Mouse (Mus musculus) urinary bladder, postnatal 4 days (tissue): Measurements from ENCODE around the gene Lrsam1.

Source experiments
- DNase-seq, 2 experiments: peaks; one replicate each; pipeline ENCODE4 v3.0.0; 2021 to 2022; ENCODE audit warnings: low spot score in 2 of 2

Gene Lrsam1

GRCm38 (mm10) chr2:32926330-32927075 lies 34.9 kb downstream of the Lrsam1 start:
- DNase-seq, result no peak

DNA sequence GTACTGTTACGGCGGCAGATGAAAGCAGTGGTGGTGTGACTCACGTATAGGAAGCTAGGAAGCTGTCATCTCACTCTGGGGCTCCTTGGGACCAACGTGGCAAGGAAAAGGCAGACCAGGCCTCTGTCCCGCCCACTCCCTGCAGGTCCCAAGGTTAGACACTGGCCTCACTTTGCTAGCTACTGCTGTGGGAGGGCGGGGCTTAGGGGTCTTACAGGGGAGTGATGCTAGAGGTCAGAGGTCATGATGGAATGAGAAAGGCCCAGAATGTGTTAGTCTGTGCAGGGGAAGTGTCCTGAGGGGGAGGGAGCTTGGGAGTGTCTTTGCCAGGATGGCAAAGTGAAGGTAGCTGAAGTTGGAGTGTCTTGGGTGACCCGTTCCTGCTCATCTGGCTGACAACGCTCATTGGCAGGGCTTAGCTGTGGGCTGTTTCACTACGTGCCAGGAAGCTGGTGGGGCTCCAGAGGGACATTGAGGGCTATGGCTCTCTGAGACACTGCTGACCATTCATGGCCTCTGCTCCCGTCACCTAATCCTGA lies 37.0 kb downstream of the Lrsam1 start:
- DNase-seq, result no peak

- no peak for DNase-seq
Measured at GRCm38 (mm10) chr2:32923551-32924250, 37.7 kb downstream of the Lrsam1 start.

DNA sequence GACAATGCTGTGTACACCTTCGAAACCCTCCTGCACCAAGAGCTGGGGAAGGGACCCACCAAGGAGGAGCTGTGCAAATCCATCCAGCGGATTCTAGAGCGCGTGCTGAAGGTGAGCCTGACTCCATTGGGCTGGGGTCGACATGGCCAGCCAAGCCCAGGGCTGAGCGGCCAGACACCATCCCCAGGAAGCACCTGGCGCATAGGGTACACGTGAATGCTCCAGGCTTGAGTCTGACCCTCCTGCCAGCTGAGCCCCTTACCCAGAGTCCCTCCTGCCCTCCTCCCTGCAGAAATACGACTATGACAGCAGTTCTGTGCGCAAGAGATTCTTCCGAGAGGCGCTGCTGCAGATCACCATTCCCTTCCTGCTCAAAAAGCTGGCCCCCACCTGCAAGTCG lies 38.9 kb downstream of the Lrsam1 start:
- DNase-seq, result no peak

- no peak for DNase-seq
Measured at GRCm38 (mm10) chr2:32921801-32922380, 39.5 kb downstream of the Lrsam1 start.

GRCm38 (mm10) chr2:32921235-32921634 lies 40.2 kb downstream of the Lrsam1 start:
- no peak for DNase-seq

- DNase-seq, result no peak
Measured at GRCm38 (mm10) chr2:32918391-32918790, 43.0 kb downstream of the Lrsam1 start.

- no peak for DNase-seq
Measured at GRCm38 (mm10) chr2:32917526-32917925, 43.9 kb downstream of the Lrsam1 start.

- peak; percentile 70 to 75 for DNase-seq
Measured at GRCm38 (mm10) chr2:32914896-32915295, 46.5 kb downstream of the Lrsam1 start.

DNA sequence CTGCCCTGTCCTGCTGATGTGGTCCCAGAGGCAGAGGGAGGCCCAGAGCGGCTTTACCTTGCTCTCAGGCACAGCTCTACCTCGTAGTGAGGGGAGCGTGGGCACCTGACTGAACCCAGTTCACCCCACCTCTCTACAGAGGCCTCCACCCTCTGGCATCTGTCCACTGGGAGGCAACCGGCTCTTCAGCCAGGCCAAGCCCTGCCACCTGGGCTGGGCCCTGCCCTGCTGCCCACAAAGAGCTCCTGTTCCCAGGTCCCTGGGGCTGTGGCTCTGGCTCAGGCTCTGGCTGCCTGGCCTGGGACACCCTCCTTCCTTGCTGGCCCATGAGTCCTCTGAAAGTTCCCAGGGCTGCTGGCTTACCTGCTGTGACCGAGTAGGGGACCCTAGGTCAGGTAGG lies 47.1 kb downstream of the Lrsam1 start:
- no peak for DNase-seq

DNA sequence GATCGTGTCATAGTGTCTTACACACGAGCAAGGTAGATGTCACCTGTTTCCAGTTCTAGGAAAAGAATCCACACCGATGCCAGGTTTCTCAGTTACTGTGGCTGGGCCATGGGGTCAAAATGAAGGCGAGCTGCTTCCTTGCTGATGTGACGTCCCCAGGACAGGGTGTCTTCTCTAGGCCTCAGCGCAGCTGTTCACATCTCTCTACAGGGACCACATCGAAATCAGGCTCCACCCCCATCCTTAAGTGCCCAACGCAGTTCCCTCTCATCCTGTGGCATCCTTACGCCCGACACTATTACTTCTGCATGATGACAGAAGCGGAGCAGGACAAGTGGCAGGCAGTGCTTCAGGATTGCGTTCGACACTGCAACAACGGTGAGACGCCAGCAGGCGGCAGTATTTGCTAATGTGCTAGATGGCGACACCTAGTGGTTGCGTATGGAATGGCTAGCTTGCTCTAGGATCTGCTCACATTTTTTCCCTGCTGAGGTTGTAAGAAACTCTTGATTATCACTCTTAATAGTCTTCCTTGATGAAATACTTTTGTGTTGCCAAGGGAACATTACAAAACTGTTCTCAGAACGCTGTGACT lies 49.1 kb downstream of the Lrsam1 start:
- DNase-seq, result peak; percentile 72 to 82

GRCm38 (mm10) chr2:32911639-32912182 lies 49.7 kb downstream of the Lrsam1 start:
- no peak for DNase-seq

GRCm38 (mm10) chr2:32908796-32909195 lies 52.6 kb downstream of the Lrsam1 start:
- DNase-seq, result no peak

GRCm38 (mm10) chr2:32908272-32908671 lies 53.1 kb downstream of the Lrsam1 start:
- peak in 1 of 2 experiments; percentile 49 for DNase-seq

DNA sequence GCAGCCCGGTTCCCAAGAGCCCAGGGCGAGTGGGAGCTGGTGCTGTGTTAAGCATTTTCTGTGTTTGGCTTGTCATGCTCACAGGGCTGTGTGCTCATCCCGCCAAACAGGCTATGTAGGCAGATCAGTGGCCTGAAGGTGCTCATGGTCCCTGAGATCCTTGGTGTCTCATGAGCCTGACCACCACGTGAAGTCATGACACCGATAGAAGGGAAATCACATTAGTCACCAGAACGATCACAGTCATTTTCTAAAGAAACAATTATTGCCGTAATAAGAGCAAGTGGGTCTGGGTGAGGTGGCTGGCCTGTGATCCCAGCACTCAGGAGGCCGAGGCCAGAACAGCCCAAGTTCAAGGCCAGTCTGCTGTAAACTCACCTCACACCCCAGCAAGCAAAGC lies 54.0 kb downstream of the Lrsam1 start:
- no peak for DNase-seq

GRCm38 (mm10) chr2:32905297-32905696 lies 56.1 kb downstream of the Lrsam1 start:
- no peak for DNase-seq

DNA sequence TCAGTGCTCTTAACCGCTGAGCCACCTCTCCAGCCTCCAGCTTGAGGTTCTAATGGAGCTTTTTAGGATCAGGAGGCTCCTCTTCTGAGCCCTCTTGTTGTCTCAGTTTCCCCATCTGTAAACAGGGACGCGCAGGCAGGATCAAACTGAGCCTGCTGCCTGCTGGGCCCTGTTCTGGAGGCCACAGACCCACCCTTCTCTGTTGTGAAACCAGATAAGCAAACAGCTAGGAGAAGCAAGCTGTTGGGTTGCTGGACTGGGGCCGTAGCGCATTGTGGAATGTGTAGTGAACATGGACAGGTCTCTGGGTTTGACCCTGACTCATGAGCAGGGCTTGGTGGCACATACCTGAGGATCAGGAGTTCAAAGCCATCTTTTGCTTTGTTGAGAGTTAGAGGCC lies 56.8 kb downstream of the Lrsam1 start:
- DNase-seq, result no peak

DNA sequence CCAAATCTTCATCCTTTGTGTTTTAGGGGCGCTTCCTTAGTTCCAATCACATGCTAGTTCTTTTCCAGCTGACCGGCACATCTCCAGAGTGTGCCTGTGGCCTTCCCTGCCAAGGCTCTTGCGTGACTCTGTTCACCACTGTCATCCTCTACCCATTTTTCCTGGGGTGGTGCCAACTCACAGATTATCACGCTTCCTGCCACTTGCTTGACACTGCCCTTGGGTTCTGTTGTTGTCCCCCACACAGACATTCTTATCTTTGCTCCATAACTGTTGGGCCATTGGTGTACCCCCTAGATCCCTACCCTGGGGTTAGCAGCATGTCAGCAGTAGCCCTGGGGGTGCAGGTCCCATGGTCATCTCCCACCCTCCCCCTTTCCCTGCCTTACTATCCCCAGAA lies 57.9 kb downstream of the Lrsam1 start:
- DNase-seq, result no peak

- no peak for DNase-seq
Measured at GRCm38 (mm10) chr2:32902126-32902525, 59.3 kb downstream of the Lrsam1 start.

DNA sequence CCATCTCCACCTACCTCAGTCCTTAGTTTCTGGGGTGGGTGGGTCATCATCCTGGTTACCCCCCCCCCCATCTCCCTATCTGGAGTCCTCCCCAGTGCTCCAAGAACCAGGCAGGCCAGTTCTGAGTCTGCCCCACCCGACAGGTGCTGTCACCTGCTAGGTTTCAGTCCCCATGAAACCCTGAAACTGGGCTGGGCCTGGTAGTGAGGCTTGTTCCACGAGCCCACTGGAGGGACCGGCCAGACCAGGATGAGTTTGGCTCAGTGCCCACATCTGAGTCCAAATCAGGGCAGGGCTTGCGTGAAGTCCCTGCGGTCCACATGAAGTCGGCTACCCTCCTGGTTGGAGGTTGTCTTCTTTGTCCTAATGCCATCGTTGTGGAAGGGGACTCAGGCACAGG lies 62.4 kb downstream of the Lrsam1 start:
- peak in 1 of 2 experiments; percentile 58 for DNase-seq

DNA sequence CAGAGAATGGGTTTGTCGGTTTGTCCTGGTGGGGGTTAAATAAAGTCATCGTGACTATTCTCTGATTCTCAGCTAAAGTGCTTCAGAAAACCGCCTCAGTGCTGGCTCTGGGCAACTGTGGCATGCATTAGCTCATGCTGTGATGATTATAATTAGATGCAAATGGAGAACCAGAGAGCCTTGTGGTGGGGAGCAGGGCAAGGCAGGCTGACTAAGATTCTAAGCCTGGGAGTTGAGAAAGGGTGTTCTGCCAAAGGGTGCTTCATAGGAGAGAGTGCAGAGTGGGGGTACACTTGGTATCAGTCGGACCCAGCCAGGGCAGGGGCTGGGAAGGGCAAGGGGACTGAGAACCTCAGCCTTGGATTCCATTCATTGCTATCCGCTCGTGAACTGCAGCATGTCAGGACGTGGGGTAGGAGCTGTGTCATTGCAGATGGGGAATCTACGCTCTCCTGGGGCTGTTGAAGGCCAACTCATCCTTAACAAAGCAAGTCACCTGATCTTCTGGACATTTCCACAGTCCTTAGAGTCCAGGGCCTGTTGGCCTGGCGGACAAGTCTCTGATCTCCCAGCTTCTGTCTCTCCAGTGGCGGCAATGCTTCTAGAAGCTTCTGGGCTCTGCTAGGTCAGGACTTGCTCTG lies 64.8 kb downstream of the Lrsam1 start:
- no peak for DNase-seq
